Mouse (Mus musculus) thymus, postnatal 36 days (tissue): ENCODE data around the gene Mrrf.
"Not testable (repeated sequence)": the region's sequence is repeated elsewhere in the genome, so short reads cannot be mapped to it uniquely, and the experiment has no call there.

ENCODE experiments used
- DNase-seq, 2 experiments: peaks; one replicate each; pipeline ENCODE4 v3.0.0; 2022; ENCODE audit warnings: mixed read lengths in 2 of 2

Gene Mrrf

GRCm38 (mm10) chr2:36135887-36136286 lies 302 bp upstream of the Mrrf start:
- DNase-seq = no peak

DNA sequence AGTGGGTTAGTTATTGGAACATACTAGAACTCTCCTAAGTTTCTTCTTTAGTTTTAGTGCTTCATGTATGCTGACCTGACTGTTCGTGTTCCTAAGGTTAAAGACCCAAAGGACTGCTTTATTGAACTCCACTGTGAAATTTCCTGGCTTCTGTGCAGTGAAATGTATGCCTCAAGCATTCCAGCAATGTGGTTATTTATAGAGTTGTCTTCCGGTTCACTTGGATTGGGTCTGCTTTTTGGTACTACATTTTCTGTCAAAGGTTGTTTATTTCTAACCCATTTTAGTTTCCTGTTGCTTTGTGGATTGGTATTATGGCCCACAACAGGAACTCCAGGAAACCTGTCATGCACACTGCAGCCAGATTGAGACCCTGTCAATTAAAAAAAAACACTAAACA lies 2.9 kb downstream of the Mrrf start:
- no peak for DNase-seq

DNA sequence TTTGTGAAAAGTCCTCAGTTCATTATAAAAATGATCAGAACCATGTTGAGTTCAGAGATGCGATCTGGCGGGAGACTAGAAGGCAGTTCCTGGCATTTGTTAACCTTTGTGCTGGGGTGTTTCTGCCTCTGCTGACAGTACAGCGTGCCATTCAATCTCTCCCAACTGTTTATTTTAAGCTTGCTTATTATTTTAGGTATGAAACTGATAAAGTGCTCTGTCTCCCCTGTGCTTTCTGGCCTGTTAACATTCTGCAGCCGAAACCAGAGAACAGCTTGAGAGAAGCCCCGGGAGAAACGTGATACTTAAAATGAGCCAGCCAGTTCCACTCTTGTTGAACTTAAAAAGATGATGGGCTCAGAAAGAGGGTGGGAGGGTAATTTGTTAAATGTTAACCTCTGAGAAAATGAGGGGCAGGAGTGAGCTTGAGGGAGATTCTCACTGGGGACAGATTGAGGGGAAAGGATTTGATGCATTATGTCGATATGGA lies 12.7 kb downstream of the Mrrf start:
- DNase-seq = no peak

GRCm38 (mm10) chr2:36152401-36152800 lies 16.2 kb downstream of the Mrrf start:
- not testable (repeated sequence) for DNase-seq

GRCm38 (mm10) chr2:36157461-36157860 lies 21.3 kb downstream of the Mrrf start:
- peak; percentile 5 to 12 for DNase-seq

- DNase-seq = no peak
Measured at GRCm38 (mm10) chr2:36159336-36159735, 23.1 kb downstream of the Mrrf start.

DNA sequence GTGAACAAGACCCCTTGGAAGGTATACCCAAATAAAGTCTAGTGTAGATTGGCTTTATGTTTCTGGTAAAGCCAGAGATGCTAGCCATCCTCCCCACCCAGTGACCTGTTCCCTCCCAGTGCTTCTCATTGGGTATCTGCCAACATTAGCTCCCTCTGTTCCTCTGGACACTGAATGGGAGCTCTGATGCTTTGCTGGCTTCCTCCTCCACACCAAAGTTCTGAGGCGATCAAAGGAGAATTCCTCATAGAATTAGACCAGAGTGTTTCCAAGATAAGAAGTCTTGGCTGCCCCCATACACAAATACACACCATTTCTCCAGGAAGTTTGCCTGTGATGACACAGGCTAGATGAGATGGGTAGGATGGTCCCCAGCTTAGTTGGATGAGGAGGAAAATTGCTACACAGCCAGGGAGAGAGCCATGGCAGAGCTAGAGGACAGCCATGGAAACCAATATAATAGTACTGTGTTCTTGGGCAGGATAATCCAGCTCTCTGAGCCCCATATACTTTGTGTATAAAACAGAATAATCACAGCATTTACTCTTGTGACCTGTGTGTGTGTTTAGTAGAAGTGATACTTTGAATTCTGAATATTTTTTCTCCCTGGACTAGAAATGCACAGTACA lies 31.9 kb downstream of the Mrrf start:
- no peak for DNase-seq

- no peak for DNase-seq
Measured at GRCm38 (mm10) chr2:36169176-36169575, 33.0 kb downstream of the Mrrf start.

DNA sequence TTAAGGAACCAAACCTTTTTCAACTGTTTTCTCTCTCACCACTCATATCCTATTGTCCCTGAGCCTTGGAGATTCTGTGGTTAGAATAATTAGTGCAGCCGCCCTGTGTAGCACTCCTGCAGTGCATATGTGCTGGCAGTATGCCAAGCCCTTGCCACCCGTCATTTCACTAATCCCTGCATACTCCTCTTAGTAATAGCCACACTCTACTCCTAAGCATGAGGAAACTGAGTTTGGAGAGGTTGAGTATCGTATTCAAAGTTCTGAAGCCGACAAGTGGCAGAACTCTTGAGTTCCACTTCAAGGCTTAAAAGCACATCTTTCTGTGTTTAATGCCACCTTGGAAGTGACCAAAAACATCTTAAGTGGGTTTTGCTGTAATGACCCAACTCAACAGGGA lies 35.9 kb downstream of the Mrrf start:
- no peak for DNase-seq

- no peak for DNase-seq
Measured at GRCm38 (mm10) chr2:36172574-36172973, 36.4 kb downstream of the Mrrf start.

GRCm38 (mm10) chr2:36179487-36179886 lies 43.3 kb downstream of the Mrrf start:
- DNase-seq = no peak

GRCm38 (mm10) chr2:36181587-36182368 lies 45.6 kb downstream of the Mrrf start:
- DNase-seq = not testable (repeated sequence)

- DNase-seq = no peak
Measured at GRCm38 (mm10) chr2:36183278-36183677, 47.1 kb downstream of the Mrrf start.

DNA sequence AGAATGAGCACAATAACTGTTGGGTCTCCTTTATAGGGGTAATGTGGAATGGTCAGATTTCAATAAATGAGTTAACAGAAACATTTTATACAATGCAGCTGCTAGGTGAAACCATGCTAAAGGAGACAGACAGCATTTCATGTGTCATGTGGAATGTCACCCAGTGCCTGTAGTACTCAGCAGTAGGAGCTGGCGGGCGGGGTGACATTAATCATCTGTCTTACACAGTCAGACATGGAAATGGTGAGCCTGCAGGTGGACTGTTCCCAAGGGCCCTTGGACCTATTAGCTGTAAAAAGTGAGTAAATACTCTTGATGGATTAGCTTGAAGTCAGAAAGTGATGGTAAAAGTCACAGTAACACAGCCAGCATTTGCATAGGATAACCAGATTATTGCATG lies 48.0 kb downstream of the Mrrf start:
- no peak for DNase-seq

- no peak for DNase-seq
Measured at GRCm38 (mm10) chr2:36184876-36185275, 48.7 kb downstream of the Mrrf start.

DNA sequence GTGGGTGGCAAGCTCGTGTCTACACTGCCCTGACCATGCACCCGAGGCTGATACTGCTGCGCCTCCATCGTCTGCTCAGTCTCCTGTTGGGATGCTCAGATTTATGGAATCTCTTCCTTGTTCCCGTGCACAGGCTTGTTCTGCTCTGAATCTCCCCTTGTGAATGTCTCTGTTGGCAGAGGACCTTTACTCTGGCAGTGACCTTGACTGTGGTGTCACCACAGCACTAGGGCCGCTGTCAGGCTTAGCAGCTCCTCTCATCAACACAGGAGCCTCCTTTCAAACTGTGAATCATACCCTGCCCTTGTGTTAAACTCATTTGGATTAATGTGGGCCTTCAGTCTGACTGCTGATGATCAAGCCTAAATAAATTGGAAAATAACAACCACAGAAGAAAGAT lies 53.0 kb downstream of the Mrrf start:
- not testable (repeated sequence) for DNase-seq

- DNase-seq = no peak
Measured at GRCm38 (mm10) chr2:36191098-36191941, 55.1 kb downstream of the Mrrf start.

DNA sequence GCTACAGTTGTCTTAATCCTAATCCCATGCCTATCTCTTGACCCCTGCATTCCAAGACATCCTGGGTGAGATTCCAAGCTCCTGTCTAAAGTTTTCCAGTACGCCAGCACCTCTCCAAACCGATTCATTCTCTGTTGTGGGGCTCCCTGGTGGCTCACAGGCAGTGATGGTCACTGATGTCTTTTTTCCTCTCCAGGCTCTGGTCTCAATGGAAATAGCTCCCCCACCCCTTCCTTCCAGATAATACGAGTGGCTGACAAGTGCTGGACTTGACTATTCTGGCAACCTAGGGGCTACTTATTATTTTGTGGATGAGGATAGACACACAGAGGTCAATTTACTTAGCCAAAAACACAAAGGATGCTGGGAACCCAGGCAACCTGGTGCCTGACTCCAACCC lies 60.8 kb downstream of the Mrrf start:
- DNase-seq = no peak

DNA sequence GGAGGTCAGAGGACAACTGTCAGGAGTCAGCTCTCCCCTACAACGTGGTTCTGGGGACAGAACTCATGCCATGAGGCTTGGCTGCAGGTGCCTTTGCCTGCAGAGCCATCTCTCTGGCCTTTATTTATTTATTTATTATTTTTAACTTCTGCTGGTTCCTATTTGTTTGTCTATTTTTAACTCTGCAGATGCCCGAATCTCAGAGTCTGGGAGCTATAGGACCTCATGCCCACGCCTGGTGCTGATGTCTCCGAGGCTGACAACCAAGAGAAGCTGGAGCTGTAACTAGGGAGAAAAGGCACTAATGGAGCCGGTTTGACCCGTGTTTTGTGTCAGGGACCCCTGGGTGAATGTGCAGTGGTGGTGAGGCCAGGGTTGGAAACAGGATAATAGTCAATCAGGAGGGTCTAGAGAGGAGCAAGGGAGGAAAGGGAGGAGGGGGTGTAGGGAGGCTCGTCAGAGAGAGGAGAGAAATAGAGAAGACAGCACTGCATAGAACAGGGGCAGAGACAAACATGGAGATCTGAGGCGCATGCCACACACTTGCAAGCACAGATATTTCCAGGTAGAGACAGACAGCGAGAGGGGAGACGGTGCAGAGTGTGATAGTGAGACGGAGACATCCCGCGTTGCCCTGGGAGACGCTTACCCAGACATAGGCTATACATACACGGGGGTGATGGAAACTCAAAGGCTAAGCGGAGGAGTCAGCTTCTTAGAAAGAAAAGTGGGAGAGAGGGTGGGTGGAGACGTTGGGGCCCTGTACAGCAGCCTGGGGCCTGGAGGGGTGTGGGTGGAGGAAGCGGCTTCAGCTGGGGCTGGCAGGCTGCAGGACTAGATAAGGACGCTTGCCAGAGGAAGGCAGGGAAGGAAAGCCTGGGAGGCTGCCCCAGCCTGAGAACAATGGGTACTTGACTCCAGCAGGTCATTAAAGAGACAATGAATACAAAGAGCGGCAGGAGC lies 62.0 kb downstream of the Mrrf start:
- DNase-seq = no peak

DNA sequence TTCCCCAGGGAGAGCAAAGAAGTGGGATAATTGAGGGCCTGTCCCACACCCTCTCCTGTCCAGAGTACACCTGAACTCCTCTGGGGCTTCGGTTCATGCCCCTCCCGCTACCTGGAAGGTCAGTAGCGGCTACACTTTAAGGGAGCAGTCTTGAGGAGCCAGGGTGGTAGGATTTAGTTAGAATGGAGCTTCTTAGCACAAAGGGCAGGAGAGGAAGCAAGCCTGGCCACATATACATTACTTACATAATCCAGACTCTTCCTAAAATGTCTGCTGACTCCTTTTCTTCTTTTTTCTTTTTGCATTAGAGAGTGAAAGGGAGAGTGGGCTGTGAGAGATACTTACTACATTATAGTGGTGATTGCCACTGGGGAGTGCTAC lies 62.7 kb downstream of the Mrrf start:
- DNase-seq = no peak

GRCm38 (mm10) chr2:36200813-36201212 lies 64.6 kb downstream of the Mrrf start:
- no peak for DNase-seq
